Mouse (Mus musculus) stomach, embryonic 15.5 days (tissue): ENCODE measurements at regions not wholly inside any gene's neighbourhood (a gene's known extent, or its start where the extent isn't known, plus 50 kb on each side); places are given as distances from the start of the nearest gene placed in this dataset.

Experiments
- ATAC-seq: fragments of 200-750 bp; cut with Nextera tagmentation; 2 replicates; pipeline ENCODE4 v1.8.0; 2017; ENCODE audit warnings: low read depth, moderate number of reproducible peaks, moderate TSS enrichment; ENCODE audit not compliant: insufficient read depth, low FRiP score
- H3K27ac ChIP-seq: fragments of 300-500 bp; sonication (generic); 2 replicates; pipeline ENCODE4 v1.5.1; 2015; ENCODE audit warnings: mild to moderate bottlenecking, inconsistent platforms
- H3K27me3 ChIP-seq: fragments of 300-500 bp; sonication (generic); replicated peaks from 2 replicates; pipeline ENCODE4 v1.6.1; 2015; ENCODE audit warnings: inconsistent platforms
- H3K36me3 ChIP-seq: fragments of 300-500 bp; sonication (generic); 2 replicates; pipeline ENCODE4 v1.6.1; 2015; ENCODE audit warnings: inconsistent platforms
- H3K4me1 ChIP-seq: fragments of 300-500 bp; sonication (generic); 2 replicates; pipeline ENCODE4 v1.6.1; 2015; ENCODE audit warnings: inconsistent platforms
- H3K4me2 ChIP-seq: fragments of 300-500 bp; sonication (generic); 2 replicates; pipeline ENCODE4 v1.6.1; 2015; ENCODE audit warnings: mild to moderate bottlenecking, inconsistent platforms
- H3K4me3 ChIP-seq: fragments of 300-500 bp; sonication (generic); replicated peaks from 2 replicates; pipeline ENCODE4 v1.5.1; 2015; ENCODE audit warnings: inconsistent platforms
- H3K9ac ChIP-seq: fragments of 300-500 bp; sonication (generic); 2 replicates; pipeline ENCODE4 v1.6.1; 2015; ENCODE audit warnings: inconsistent platforms
- H3K9me3 ChIP-seq: fragments of 300-500 bp; sonication (generic); 2 replicates; pipeline ENCODE4 v1.6.1; 2016; ENCODE audit warnings: inconsistent platforms
- WGBS: fragments of 180-500 bp; shearing (Covaris S2); methylation state at CpG from one replicate; pipeline ENCODE4 v1.1.7; 2015; 5-methylcytosine and 5-hydroxymethylcytosine counted together

GRCm38 (mm10) chr1:73570944-73571343 lies 553.3 kb downstream of the Tns1 start:
- Histone ChIP-seq H3K9me3 (no peaks in the 10 kb centered on the region), H3K4me2 (no peak overlapping the region), H3K36me3 (no peaks in the 10 kb centered on the region), H3K27me3 (no peaks in the 10 kb centered on the region), H3K4me1 (no peaks in the 10 kb centered on the region), H3K27ac (no peak overlapping the region), H3K4me3 (no peak overlapping the region), H3K9ac (no peak overlapping the region)
- ATAC-seq, result no peak
- WGBS, result 88% methylated on average over 3 of the region's 3 CpGs

GRCm38 (mm10) chr1:73566770-73567169 lies 551.1 kb upstream of the Tnp1 start:
- Histone ChIP-seq H3K4me1 (no peaks in the 10 kb centered on the region), H3K4me2 (no peak overlapping the region), H3K9me3 (no peaks in the 10 kb centered on the region), H3K4me3 (no peak overlapping the region), H3K27ac (no peak overlapping the region), H3K27me3 (no peaks in the 10 kb centered on the region), H3K36me3 (no peaks in the 10 kb centered on the region), H3K9ac (no peak overlapping the region)
- ATAC-seq, result no peak
- 81% methylated on average over 3 of the region's 3 CpGs for WGBS

- H3K27me3 ChIP-seq, result no peaks in the 10 kb centered on the region
- no peak for ATAC-seq
- H3K9ac ChIP-seq, result no peak overlapping the region
- no peaks in the 10 kb centered on the region for H3K36me3 ChIP-seq
- no peaks in the 10 kb centered on the region for H3K9me3 ChIP-seq
- no peak overlapping the region for H3K4me3 ChIP-seq
- no peaks in the 10 kb centered on the region for H3K4me1 ChIP-seq
- no peak overlapping the region for H3K27ac ChIP-seq
- 92% methylated on average over 1 of the region's 1 CpGs for WGBS
- H3K4me2 ChIP-seq, result no peak overlapping the region
These were observed 544.9 kb upstream of the Tnp1 start for GRCm38 (mm10) chr1:73560594-73560993.

- no peaks in the 10 kb centered on the region for H3K4me1 ChIP-seq
- no peak overlapping the region for H3K4me3 ChIP-seq
- no peak for ATAC-seq
- no peaks in the 10 kb centered on the region for H3K9me3 ChIP-seq
- no peaks in the 10 kb centered on the region for H3K36me3 ChIP-seq
- no peak overlapping the region for H3K4me2 ChIP-seq
- H3K9ac ChIP-seq, result no peak overlapping the region
- no peak overlapping the region for H3K27ac ChIP-seq
- 74% methylated on average over 3 of the region's 3 CpGs for WGBS
- no peaks in the 10 kb centered on the region for H3K27me3 ChIP-seq
These were observed 532.2 kb upstream of the Tnp1 start for GRCm38 (mm10) chr1:73547877-73548276.

- Histone ChIP-seq H3K9ac (no peak overlapping the region), H3K9me3 (no peaks in the 10 kb centered on the region), H3K27ac (no peak overlapping the region), H3K27me3 (no peaks in the 10 kb centered on the region), H3K4me1 (no peaks in the 10 kb centered on the region), H3K4me3 (no peak overlapping the region), H3K4me2 (no peak overlapping the region), H3K36me3 (no peaks in the 10 kb centered on the region)
- WGBS, result 70% methylated on average over 6 of the region's 6 CpGs
- no peak for ATAC-seq
These were observed 529.7 kb upstream of the Tnp1 start for GRCm38 (mm10) chr1:73545401-73545800.

- Histone ChIP-seq H3K4me2 (no peak overlapping the region), H3K27ac (no peak overlapping the region), H3K4me3 (no peak overlapping the region), H3K36me3 (no peaks in the 10 kb centered on the region), H3K27me3 (no peaks in the 10 kb centered on the region), H3K4me1 (0 out of 2 replicates have a peak, but pooled peaks cover 5% of the 10 kb centered on the region), H3K9ac (no peak overlapping the region), H3K9me3 (no peaks in the 10 kb centered on the region)
- no peak for ATAC-seq
- WGBS, result 51% methylated on average over 5 of the region's 5 CpGs
These were observed 525.7 kb upstream of the Tnp1 start for GRCm38 (mm10) chr1:73541371-73541770.

- Histone ChIP-seq H3K4me2 (no peak overlapping the region), H3K9me3 (no peaks in the 10 kb centered on the region), H3K36me3 (no peaks in the 10 kb centered on the region), H3K4me3 (no peak overlapping the region), H3K27me3 (no peaks in the 10 kb centered on the region), H3K4me1 (0 out of 2 replicates have a peak, but pooled peaks cover 5% of the 10 kb centered on the region), H3K9ac (no peak overlapping the region), H3K27ac (no peak overlapping the region; the same call in 1 of the 2 replicates)
- ATAC-seq, result peak; percentile 68
- 37% methylated on average over 2 of the region's 2 CpGs for WGBS
These were observed 522.7 kb upstream of the Tnp1 start for GRCm38 (mm10) chr1:73538420-73538871.

- H3K27ac ChIP-seq, result no peak overlapping the region
- H3K36me3 ChIP-seq, result no peaks in the 10 kb centered on the region
- H3K4me2 ChIP-seq, result no peak overlapping the region
- WGBS, result 88% methylated on average over 4 of the region's 4 CpGs
- no peaks in the 10 kb centered on the region for H3K9me3 ChIP-seq
- no peak overlapping the region for H3K4me3 ChIP-seq
- 0 out of 2 replicates have a peak, but pooled peaks cover 5% of the 10 kb centered on the region for H3K4me1 ChIP-seq
- no peaks in the 10 kb centered on the region for H3K27me3 ChIP-seq
- H3K9ac ChIP-seq, result no peak overlapping the region
- ATAC-seq, result no peak
These were observed 520.1 kb upstream of the Tnp1 start for GRCm38 (mm10) chr1:73535726-73536265.

- no peak overlapping the region for H3K9ac ChIP-seq
- no peaks in the 10 kb centered on the region for H3K36me3 ChIP-seq
- no peaks in the 10 kb centered on the region for H3K9me3 ChIP-seq
- no peak overlapping the region for H3K4me3 ChIP-seq
- H3K27ac ChIP-seq, result no peak overlapping the region
- no peaks in the 10 kb centered on the region for H3K27me3 ChIP-seq
- WGBS, result 83% methylated on average over 3 of the region's 3 CpGs
- H3K4me1 ChIP-seq, result 0 out of 2 replicates have a peak, but pooled peaks cover under 1% of the 10 kb centered on the region
- no peak for ATAC-seq
- H3K4me2 ChIP-seq, result no peak overlapping the region
These were observed 517.8 kb upstream of the Tnp1 start for GRCm38 (mm10) chr1:73533526-73533925.

GRCm38 (mm10) chr1:73532316-73532715 lies 516.6 kb upstream of the Tnp1 start:
- Histone ChIP-seq H3K27ac (no peak overlapping the region), H3K9me3 (no peaks in the 10 kb centered on the region), H3K4me3 (no peak overlapping the region), H3K36me3 (no peaks in the 10 kb centered on the region), H3K4me2 (no peak overlapping the region), H3K27me3 (no peaks in the 10 kb centered on the region), H3K4me1 (no peaks in the 10 kb centered on the region), H3K9ac (no peak overlapping the region)
- no peak for ATAC-seq
- 84% methylated on average over 4 of the region's 4 CpGs for WGBS

GRCm38 (mm10) chr1:73531831-73532230 lies 516.1 kb upstream of the Tnp1 start:
- no peak overlapping the region for H3K4me3 ChIP-seq
- ATAC-seq, result no peak
- H3K9me3 ChIP-seq, result no peaks in the 10 kb centered on the region
- H3K27ac ChIP-seq, result no peak overlapping the region
- H3K4me1 ChIP-seq, result no peaks in the 10 kb centered on the region
- H3K36me3 ChIP-seq, result no peaks in the 10 kb centered on the region
- no peaks in the 10 kb centered on the region for H3K27me3 ChIP-seq
- H3K9ac ChIP-seq, result no peak overlapping the region
- WGBS, result 41% methylated on average over 3 of the region's 3 CpGs
- H3K4me2 ChIP-seq, result no peak overlapping the region

GRCm38 (mm10) chr1:73530326-73530725 lies 514.6 kb upstream of the Tnp1 start:
- no peak for ATAC-seq
- Histone ChIP-seq H3K27ac (no peak overlapping the region), H3K27me3 (no peaks in the 10 kb centered on the region), H3K4me3 (no peak overlapping the region), H3K9ac (no peak overlapping the region), H3K9me3 (no peaks in the 10 kb centered on the region), H3K36me3 (no peaks in the 10 kb centered on the region), H3K4me2 (no peak overlapping the region), H3K4me1 (no peaks in the 10 kb centered on the region)
- 64% methylated on average over 2 of the region's 2 CpGs for WGBS

- no peak overlapping the region for H3K4me2 ChIP-seq
- no peaks in the 10 kb centered on the region for H3K9me3 ChIP-seq
- no peak for ATAC-seq
- no peak overlapping the region for H3K4me3 ChIP-seq
- H3K36me3 ChIP-seq, result no peaks in the 10 kb centered on the region
- H3K4me1 ChIP-seq, result no peaks in the 10 kb centered on the region
- no peaks in the 10 kb centered on the region for H3K27me3 ChIP-seq
- no peak overlapping the region for H3K27ac ChIP-seq
- H3K9ac ChIP-seq, result no peak overlapping the region
- WGBS, result 79% methylated on average over 1 of the region's 1 CpGs
These were observed 512.9 kb upstream of the Tnp1 start for GRCm38 (mm10) chr1:73528623-73529022.
